Mouse (Mus musculus) left cerebral cortex, postnatal 36 days (tissue): ENCODE measurements around the gene Rsbn1l. TPM values are rescaled to one million over a fixed set of nuclear protein-coding genes. Genes with fewer than 3 reads are reported as not detected.
A peak's percentile ranks its signal among the peaks of the same experiment; 100 is the strongest.

Experiments used
- DNase-seq, 2 experiments: peaks; one replicate each; pipeline ENCODE4 v3.0.0; 2021 to 2022; ENCODE audit warnings: low spot score in 2 of 2, mixed read lengths in 1 of 2
- intact Hi-C: fragments of 180-260 bp; cut with DNase I; formaldehyde crosslinking; loops from one replicate; pipeline ENCODE4 v1.15.1; 2025
- total RNA-seq, 2 experiments: library from RNA; stranded (reverse); gene quantifications; 2 replicates each; pipeline ENCODE4 v1.2.3; 2021

The Rsbn1l gene
- total RNA-seq, 2 experiments from 2014 or later = 13.3 to 18.7 TPM

- intact Hi-C loops = loop anchor here (5.0 to 10.0 kb wide), 2 partner anchors 39 to 141 kb away; partner anchors contain the start of gene Ptpn12
- DNase-seq = peak; percentile 35 to 54
These were observed 42.6 kb downstream of the Rsbn1l start for GRCm38 (mm10) chr5:20913372-20914275.

GRCm38 (mm10) chr5:20911741-20912140, 44.5 kb downstream of the Rsbn1l start:
- no peak for DNase-seq
- intact Hi-C loops = loop anchor here (5.0 to 10.0 kb wide), 2 partner anchors 41 to 143 kb away; partner anchors contain the start of gene Ptpn12

- no peak for DNase-seq
- intact Hi-C loops = no loop called here
These were observed 50.0 kb downstream of the Rsbn1l start for GRCm38 (mm10) chr5:20906191-20906590.

GRCm38 (mm10) chr5:20905437-20905836, 50.8 kb downstream of the Rsbn1l start:
- intact Hi-C loops = no loop called here
- no peak for DNase-seq

GRCm38 (mm10) chr5:20904647-20905046, 51.6 kb downstream of the Rsbn1l start:
- intact Hi-C loops = no loop called here
- DNase-seq = no peak

- intact Hi-C loops = no loop called here
- no peak for DNase-seq
These were observed 58.6 kb downstream of the Rsbn1l start for GRCm38 (mm10) chr5:20897446-20898167.

- no peak for DNase-seq
- intact Hi-C loops = no loop called here
These were observed 72.1 kb downstream of the Rsbn1l start for GRCm38 (mm10) chr5:20884036-20884620.

- DNase-seq = peak; percentile 98 to 99
- intact Hi-C loops = loop anchor here (2.0 kb wide), 1 partner anchor 173 kb away; the partner anchor contains the start of gene Ptpn12
These were observed 74.0 kb downstream of the Rsbn1l start, which contains the start of the genes Phtf2 and Tmem60 for GRCm38 (mm10) chr5:20881915-20882800. Phtf2 (minus strand) TSS chr5:20882124. Tmem60 (plus strand) TSS chr5:20882191.

- DNase-seq = peak; percentile 46 to 54
- intact Hi-C loops = no loop called here
These were observed 75.1 kb downstream of the Rsbn1l start for GRCm38 (mm10) chr5:20880797-20881775.

GRCm38 (mm10) chr5:20880386-20880785, 75.8 kb downstream of the Rsbn1l start:
- intact Hi-C loops = no loop called here
- no peak for DNase-seq

GRCm38 (mm10) chr5:20876934-20877426, 79.2 kb downstream of the Rsbn1l start:
- no peak for DNase-seq
- intact Hi-C loops = no loop called here

GRCm38 (mm10) chr5:20873146-20873545, 83.1 kb downstream of the Rsbn1l start:
- DNase-seq = no peak
- intact Hi-C loops = no loop called here

GRCm38 (mm10) chr5:20865193-20865755, 90.9 kb downstream of the Rsbn1l start:
- DNase-seq = no peak
- intact Hi-C loops = no loop called here

GRCm38 (mm10) chr5:20864216-20864969, 91.8 kb downstream of the Rsbn1l start:
- no peak for DNase-seq
- intact Hi-C loops = no loop called here

- intact Hi-C loops = no loop called here
- no peak for DNase-seq
These were observed 94.3 kb downstream of the Rsbn1l start for GRCm38 (mm10) chr5:20861901-20862300.

- no peak for DNase-seq
- intact Hi-C loops = no loop called here
These were observed 95.6 kb downstream of the Rsbn1l start for GRCm38 (mm10) chr5:20860565-20860964.

- intact Hi-C loops = no loop called here
- DNase-seq = no peak
These were observed 97.8 kb downstream of the Rsbn1l start for GRCm38 (mm10) chr5:20858404-20858803.
